ENCODE assay signal across 8 mouse cellular contexts in genomic region chr7:142371768-142372661, GRCm38 (mm10). TPM values are rescaled to one million over a fixed set of nuclear protein-coding genes. Genes with fewer than 3 reads are reported as not detected.
DNase-seq lines count a peak whose midpoint lies in the region; ATAC-seq and TF ChIP-seq lines count a peak whose summit lies in the region.

No protein-coding gene starts in this region.

- peaks cover 27% of the 10 kb centered on the region for H3K27me3 ChIP-seq in intestine, embryonic 15.5 days (replicated peaks)

- H3K4me2 ChIP-seq in intestine, embryonic 15.5 days (replicated peaks), result peak overlapping the region; percentile 87

- no peaks in the 10 kb centered on the region for H3K9me3 ChIP-seq in intestine, embryonic 15.5 days

- peak; percentile 41 to 44 for DNase-seq in left cerebral cortex, adult 18-20 months (ENCODE audit: low spot score in 2 of 2)
- DNase-seq in left cerebral cortex, postnatal 4 days, result no peak
- peak; percentile 60 for DNase-seq in adrenal gland, postnatal 25 days
- DNase-seq in thymus, postnatal 25 days, result peak; percentile 48
- DNase-seq in spleen, postnatal 36 days (ENCODE audit: low spot score in 2 of 2), result no peak

- peak; percentile 28 for ATAC-seq in intestine, embryonic 15.5 days
- ATAC-seq in megakaryocyte-erythroid progenitor cell, adult 5-6 weeks (replicated peaks; ENCODE audit: low FRiP score, low TSS enrichment, poor library complexity, severe bottlenecking), result peak; percentile 6

- H3K9ac ChIP-seq in intestine, embryonic 15.5 days, result peak overlapping the region; percentile 40

- H3K4me3 ChIP-seq in embryonic fibroblast, embryonic 13.5 days (ENCODE audit: insufficient read depth, low read length), result peak overlapping the region; percentile 26
- peak overlapping the region; percentile 39 for H3K4me3 ChIP-seq in intestine, embryonic 15.5 days (replicated peaks)

- WGBS in intestine, embryonic 15.5 days, result 2% methylated on average over 60 of the region's 64 CpGs

- no peaks in the 10 kb centered on the region for H3K4me1 ChIP-seq in embryonic fibroblast, embryonic 13.5 days (ENCODE audit: control insufficient read depth, insufficient read depth, low read length)
- peaks cover 8% of the 10 kb centered on the region for H3K4me1 ChIP-seq in intestine, embryonic 15.5 days (replicated peaks)

- intact Hi-C loops in left cerebral cortex, postnatal 4 days (cut with DNase I), result no loop called here

- no peak overlapping the region for H3K27ac ChIP-seq in embryonic fibroblast, embryonic 13.5 days (ENCODE audit: insufficient read depth, low read length)
- H3K27ac ChIP-seq in intestine, embryonic 15.5 days, result no peak overlapping the region

- H3K36me3 ChIP-seq in intestine, embryonic 15.5 days, result peaks cover 11% of the 10 kb centered on the region

- TF ChIP-seq CTCF in embryonic fibroblast, embryonic 13.5 days (IDR thresholded peaks at IDR 0.05; ENCODE audit: borderline replicate concordance, insufficient read depth, low read length), result no peak

- TF ChIP-seq POLR2A in embryonic fibroblast, embryonic 13.5 days (IDR thresholded peaks at IDR 0.05; ENCODE audit: low read depth, low read length), result no peak

RNA-seq across cellular contexts. Expression of gene Ifitm10, which starts 1.5 kb away (rescaled TPM):
- 10 to 100 TPM; 35.2 to 38.2 TPM for total RNA-seq in left cerebral cortex, adult 18-20 months (2021)
- total RNA-seq in left cerebral cortex, postnatal 4 days (2021), result 1 to 10 TPM; 6.3 to 9.4 TPM
- total RNA-seq in adrenal gland, postnatal 25 days (2021), result 3.0 and 4.1 TPM in 2 replicates
- polyA plus RNA-seq in embryonic fibroblast, embryonic 13.5 days (2011; ENCODE audit: insufficient read length, low read depth, missing spikeins), result 6.0 and 6.5 TPM in 2 replicates
- 1.9 and 2.0 TPM in 2 replicates for polyA plus RNA-seq in intestine, embryonic 15.5 days (2015; fragmentation: Nextera tagmentation; extraction: Ambion mirVana)
- total RNA-seq in megakaryocyte-erythroid progenitor cell, adult 5-6 weeks (2014; fragmentation: Nextera tagmentation), result 2.3 TPM in 1 of 2 replicates, not detected in the other
- total RNA-seq in megakaryocyte-erythroid progenitor cell, adult 5-6 weeks (2017), result not detected in 2 replicates

RNA-seq across cellular contexts. Expression of gene Gm49369, which starts 10.5 kb away (rescaled TPM):
- total RNA-seq in left cerebral cortex, adult 18-20 months (2021), result 1 to 10 TPM in 1 of 2 experiments, not detected in 1; 6.0 TPM
- total RNA-seq in left cerebral cortex, postnatal 4 days (2021), result 1 to 10 TPM in 1 of 2 experiments, not detected in 1; 5.0 TPM
- total RNA-seq in adrenal gland, postnatal 25 days (2021), result 0.55 TPM in 1 of 2 replicates, not detected in the other
- not detected in 2 replicates for polyA plus RNA-seq in embryonic fibroblast, embryonic 13.5 days (2011; ENCODE audit: insufficient read length, low read depth, missing spikeins)
- 1.2 and 1.9 TPM in 2 replicates for polyA plus RNA-seq in intestine, embryonic 15.5 days (2015; fragmentation: Nextera tagmentation; extraction: Ambion mirVana)
- total RNA-seq in megakaryocyte-erythroid progenitor cell, adult 5-6 weeks (2014; fragmentation: Nextera tagmentation), result not detected in 2 replicates
- total RNA-seq in megakaryocyte-erythroid progenitor cell, adult 5-6 weeks (2017), result 32.8 TPM in 1 of 2 replicates, not detected in the other

RNA-seq across cellular contexts. Expression of gene Ctsd, which starts 15.8 kb away (rescaled TPM):
- total RNA-seq in left cerebral cortex, adult 18-20 months (2021), result 100 to 1,000 TPM; 307 to 342 TPM
- 100 to 1,000 TPM; 133 to 157 TPM for total RNA-seq in left cerebral cortex, postnatal 4 days (2021)
- total RNA-seq in adrenal gland, postnatal 25 days (2021), result 1,030 and 1,043 TPM in 2 replicates
- 617 and 890 TPM in 2 replicates for polyA plus RNA-seq in embryonic fibroblast, embryonic 13.5 days (2011; ENCODE audit: insufficient read length, low read depth, missing spikeins)
- polyA plus RNA-seq in intestine, embryonic 15.5 days (2015; fragmentation: Nextera tagmentation; extraction: Ambion mirVana), result 282 and 329 TPM in 2 replicates
- total RNA-seq in megakaryocyte-erythroid progenitor cell, adult 5-6 weeks (2014; fragmentation: Nextera tagmentation), result 129 and 174 TPM in 2 replicates
- total RNA-seq in megakaryocyte-erythroid progenitor cell, adult 5-6 weeks (2017), result 136 and 174 TPM in 2 replicates

Comparison
In these comparisons a context has a peak if more than half of its experiments do, and no peak if none do; other contexts are left out.
1. DNase-seq: peak in left cerebral cortex, adult 18-20 months (2 of 2), adrenal gland, postnatal 25 days (single experiment) and thymus, postnatal 25 days (single experiment); none in left cerebral cortex, postnatal 4 days (single experiment) and spleen, postnatal 36 days (0 of 2).